Mouse (Mus musculus) intestine, embryonic 14.5 days (tissue): Measurements from ENCODE around the gene Fbln2. TPM values are rescaled to one million over a fixed set of nuclear protein-coding genes. Genes with fewer than 3 reads are reported as not detected.
A peak's percentile ranks its signal among the peaks of the same experiment; 100 is the strongest.

Source experiments
- ATAC-seq: fragments of 200-750 bp; cut with Nextera tagmentation; replicated peaks from 2 replicates; pipeline ENCODE4 v1.8.0; 2017; ENCODE audit warnings: low read depth, moderate number of reproducible peaks, moderate TSS enrichment, moderate library complexity; ENCODE audit not compliant: low FRiP score, low TSS enrichment
- DNase-seq: peaks from one replicate; pipeline ENCODE4 v3.0.0-alpha.2; 2018; ENCODE audit warnings: low spot score
- H3K27ac ChIP-seq: fragments of 300-500 bp; sonication (generic); 2 replicates; pipeline ENCODE4 v1.5.1; 2014; ENCODE audit warnings: low read depth, mild to moderate bottlenecking, control low read depth
- H3K27me3 ChIP-seq: fragments of 300-500 bp; sonication (generic); replicated peaks from 2 replicates; pipeline ENCODE4 v1.6.1; 2014; ENCODE audit warnings: low read length, control low read depth; ENCODE audit not compliant: control insufficient read depth, insufficient read depth
- H3K36me3 ChIP-seq: fragments of 300-500 bp; sonication (generic); 2 replicates; pipeline ENCODE4 v1.6.1; 2014; ENCODE audit warnings: low read length, control low read depth; ENCODE audit not compliant: control insufficient read depth, insufficient read depth
- H3K4me1 ChIP-seq: fragments of 300-500 bp; sonication (generic); replicated peaks from 2 replicates; pipeline ENCODE4 v1.6.1; 2014; ENCODE audit warnings: low read length, control low read depth, mixed read lengths; ENCODE audit not compliant: control insufficient read depth, insufficient read depth
- H3K4me2 ChIP-seq: fragments of 300-500 bp; sonication (generic); 2 replicates; pipeline ENCODE4 v1.6.1; 2014; ENCODE audit warnings: low read length
- H3K4me3 ChIP-seq: fragments of 300-500 bp; sonication (generic); 2 replicates; pipeline ENCODE4 v1.5.1; 2014; ENCODE audit warnings: low read depth, low read length, control low read depth, mixed read lengths
- H3K9ac ChIP-seq: fragments of 300-500 bp; sonication (generic); 2 replicates; pipeline ENCODE4 v1.6.1; 2014; ENCODE audit warnings: mild to moderate bottlenecking, low read length
- H3K9me3 ChIP-seq: fragments of 300-500 bp; sonication (generic); 2 replicates; pipeline ENCODE4 v1.6.1; 2016; ENCODE audit warnings: low read length, control low read depth; ENCODE audit not compliant: control insufficient read depth
- WGBS: fragments of 180-500 bp; shearing (Covaris S2); extraction: QIAGEN DNeasy Blood & Tissue Kit; methylation state at CpG from one replicate; pipeline ENCODE4 v1.1.7; 2014; 5-methylcytosine and 5-hydroxymethylcytosine counted together
- polyA plus RNA-seq: library from polyadenylated mRNA; unstranded; fragments of >200 nt; fragmentation: Nextera tagmentation; extraction: Ambion mirVana; gene quantifications from 2 replicates; pipeline ENCODE4 v1.2.1, GENCODE M21; 2014

Fbln2 gene
- polyA plus RNA-seq, 1 experiment from 2014 or later = 49.0 TPM

DNA sequence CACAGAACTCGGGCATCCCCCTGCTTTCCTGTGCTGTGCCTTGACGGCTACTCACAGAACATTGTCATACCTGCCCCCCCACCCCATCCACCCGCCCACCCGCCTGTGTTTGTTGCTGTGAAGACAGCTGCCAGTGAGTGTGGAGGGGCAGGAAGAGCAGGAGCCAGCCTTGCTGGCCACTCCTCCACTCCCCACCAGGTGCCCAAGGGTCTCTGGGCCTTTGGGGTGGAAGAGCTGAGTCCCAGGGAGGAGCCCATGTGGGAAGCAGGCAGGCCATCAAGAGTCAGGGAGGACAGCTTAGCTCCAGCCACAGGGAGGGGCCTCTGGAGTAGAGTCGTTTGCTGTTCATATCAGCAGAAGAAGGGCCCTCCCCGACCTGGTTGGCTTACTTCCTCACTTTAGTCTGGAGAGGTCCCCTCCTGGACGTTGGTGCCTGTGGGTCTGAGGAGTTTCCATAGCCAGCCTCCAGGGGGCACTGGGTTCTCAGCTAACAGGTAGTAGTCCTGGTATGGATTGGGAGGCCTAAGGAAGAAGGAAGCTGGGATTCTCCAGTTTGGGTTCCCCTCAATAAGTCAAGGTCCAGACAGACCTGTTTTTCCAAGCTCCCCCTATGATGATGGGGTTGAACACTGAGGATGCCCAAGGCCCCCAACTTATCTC, 38.9 kb upstream of the Fbln2 start:
- Histone ChIP-seq H3K4me3 (no peak overlapping the region), H3K9me3 (no peaks in the 10 kb centered on the region), H3K36me3 (peaks cover 6% of the 10 kb centered on the region; the same call in 1 of the 2 replicates), H3K27me3 (no peaks in the 10 kb centered on the region), H3K9ac (no peak overlapping the region), H3K4me1 (no peaks in the 10 kb centered on the region), H3K27ac (no peak overlapping the region), H3K4me2 (no peak overlapping the region)
- DNase-seq (peak; percentile 78), ATAC-seq (peak; percentile 28; the same call in 1 of the 2 replicates)
- 42% methylated on average over 7 of the region's 7 CpGs for WGBS

- Histone ChIP-seq H3K4me1 (no peaks in the 10 kb centered on the region), H3K9me3 (no peaks in the 10 kb centered on the region), H3K27me3 (no peaks in the 10 kb centered on the region), H3K9ac (no peak overlapping the region), H3K27ac (no peak overlapping the region), H3K4me3 (no peak overlapping the region), H3K4me2 (no peak overlapping the region), H3K36me3 (peaks cover 4% of the 10 kb centered on the region; the same call in 1 of the 2 replicates)
- DNase-seq (no peak), ATAC-seq (0 out of 2 replicates have a peak, but pooled peaks have one; percentile 32)
- 65% methylated on average over 3 of the region's 3 CpGs for WGBS
These were observed 38.0 kb upstream of the Fbln2 start for GRCm38 (mm10) chr6:91174211-91174610.

DNA sequence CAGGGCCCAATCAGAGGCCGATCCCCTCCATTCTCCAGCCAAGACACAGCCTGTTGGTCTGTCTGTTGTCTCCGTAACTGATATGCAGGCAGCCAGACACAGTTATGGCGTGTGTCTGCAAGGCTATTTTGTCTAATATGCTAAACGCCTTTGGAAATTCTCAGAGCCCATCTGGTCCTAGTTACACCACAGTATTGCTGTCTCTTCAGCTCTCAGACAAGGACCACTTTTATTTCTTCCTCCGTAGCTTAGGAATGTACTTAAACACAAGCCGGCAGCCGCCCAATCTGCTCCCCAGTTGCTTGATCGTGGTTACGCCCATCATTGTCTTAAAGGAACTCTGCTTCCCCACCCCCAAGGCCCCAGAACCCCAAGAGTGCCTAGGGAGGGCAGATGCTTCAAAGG, 31.5 kb upstream of the Fbln2 start:
- 0 out of 2 replicates have a peak, but pooled peaks have one; percentile 8 for ATAC-seq

GRCm38 (mm10) chr6:91181320-91181719, 30.9 kb upstream of the Fbln2 start:
- Histone ChIP-seq H3K4me3 (no peak overlapping the region), H3K9ac (no peak overlapping the region), H3K4me2 (no peak overlapping the region), H3K27ac (no peak overlapping the region), H3K27me3 (no peaks in the 10 kb centered on the region), H3K9me3 (no peaks in the 10 kb centered on the region), H3K4me1 (no peaks in the 10 kb centered on the region; the same call in 1 of the 2 replicates), H3K36me3 (no peaks in the 10 kb centered on the region)
- no peak for ATAC-seq
- no peak for DNase-seq
- 88% methylated on average over 2 of the region's 2 CpGs for WGBS

More for the DNA sequence above, 31.5 kb upstream of the Fbln2 start:
- Histone ChIP-seq H3K9ac (no peak overlapping the region), H3K27ac (no peak overlapping the region), H3K9me3 (no peaks in the 10 kb centered on the region), H3K4me3 (no peak overlapping the region), H3K36me3 (no peaks in the 10 kb centered on the region), H3K4me2 (no peak overlapping the region), H3K4me1 (no peaks in the 10 kb centered on the region; the same call in 1 of the 2 replicates), H3K27me3 (no peaks in the 10 kb centered on the region)
- WGBS = 60% methylated on average over 9 of the region's 9 CpGs
- DNase-seq = no peak

DNA sequence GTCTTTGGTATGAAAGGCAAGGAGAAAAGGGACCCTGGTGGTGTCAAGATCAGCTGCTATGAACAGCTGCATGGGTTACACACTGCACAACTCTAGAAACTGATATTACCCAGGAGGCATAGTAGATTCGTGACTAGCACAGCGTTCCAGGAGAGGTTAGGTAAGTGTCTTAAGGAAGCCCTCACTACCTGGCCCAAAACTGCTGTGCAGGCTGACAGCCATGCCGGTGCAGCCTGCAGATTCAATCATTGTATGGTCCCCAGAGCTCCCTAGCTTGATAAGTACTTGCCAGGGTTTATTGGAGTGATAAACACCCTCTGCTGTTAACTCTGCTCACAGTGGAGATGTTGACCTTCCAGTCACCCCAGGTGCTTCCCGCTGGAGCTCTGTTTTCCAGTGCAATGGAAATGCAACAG, 30.2 kb upstream of the Fbln2 start:
- 44% methylated on average over 4 of the region's 4 CpGs for WGBS
- Histone ChIP-seq H3K9ac (no peak overlapping the region), H3K4me2 (no peak overlapping the region), H3K9me3 (no peaks in the 10 kb centered on the region), H3K27me3 (no peaks in the 10 kb centered on the region), H3K27ac (no peak overlapping the region), H3K4me3 (no peak overlapping the region), H3K4me1 (no peaks in the 10 kb centered on the region; the same call in 1 of the 2 replicates), H3K36me3 (no peaks in the 10 kb centered on the region)
- ATAC-seq (no peak), DNase-seq (no peak)

GRCm38 (mm10) chr6:91183041-91183440, 29.2 kb upstream of the Fbln2 start:
- Histone ChIP-seq H3K27ac (no peak overlapping the region), H3K4me1 (no peaks in the 10 kb centered on the region; the same call in 1 of the 2 replicates), H3K9ac (no peak overlapping the region), H3K9me3 (no peaks in the 10 kb centered on the region), H3K27me3 (no peaks in the 10 kb centered on the region), H3K4me2 (no peak overlapping the region), H3K36me3 (no peaks in the 10 kb centered on the region), H3K4me3 (no peak overlapping the region)
- DNase-seq (no peak), ATAC-seq (no peak)
- 39% methylated on average over 1 of the region's 1 CpGs for WGBS

- DNase-seq (no peak), ATAC-seq (no peak)
These were observed 28.3 kb upstream of the Fbln2 start for GRCm38 (mm10) chr6:91183980-91184379.

DNA sequence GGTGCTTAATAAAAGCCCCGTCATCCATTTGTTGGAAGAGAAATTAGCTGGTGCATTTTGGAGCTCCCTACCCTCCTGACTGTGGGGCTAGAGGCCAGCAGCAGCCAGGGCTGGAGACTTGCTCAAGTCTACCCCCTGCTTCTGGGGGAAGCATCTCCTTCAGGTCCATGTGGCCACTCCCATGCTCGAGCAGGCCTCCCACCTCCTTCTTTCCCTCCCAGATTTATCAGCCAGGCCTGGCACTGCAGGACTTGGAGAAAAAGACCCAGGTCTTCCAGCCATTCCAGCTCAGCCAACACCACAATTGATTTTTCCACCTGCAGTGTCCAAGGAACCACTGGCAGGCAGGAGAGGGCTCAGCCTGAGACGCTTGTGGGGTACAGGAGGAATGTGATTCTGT, 27.5 kb upstream of the Fbln2 start:
- H3K36me3 ChIP-seq = no peaks in the 10 kb centered on the region
- ATAC-seq (no peak), DNase-seq (no peak)
- H3K4me1 ChIP-seq = no peaks in the 10 kb centered on the region; the same call in 1 of the 2 replicates
- H3K27ac ChIP-seq = no peak overlapping the region
- H3K9ac ChIP-seq = no peak overlapping the region
- no peak overlapping the region for H3K4me2 ChIP-seq
- H3K9me3 ChIP-seq = no peaks in the 10 kb centered on the region
- 66% methylated on average over 3 of the region's 3 CpGs for WGBS
- no peaks in the 10 kb centered on the region for H3K27me3 ChIP-seq
- H3K4me3 ChIP-seq = no peak overlapping the region

More at GRCm38 (mm10) chr6:91183980-91184379, 28.3 kb upstream of the Fbln2 start:
- Histone ChIP-seq H3K4me1 (no peaks in the 10 kb centered on the region; the same call in 1 of the 2 replicates), H3K27me3 (no peaks in the 10 kb centered on the region), H3K9me3 (no peaks in the 10 kb centered on the region), H3K4me2 (no peak overlapping the region), H3K9ac (no peak overlapping the region), H3K27ac (no peak overlapping the region), H3K36me3 (no peaks in the 10 kb centered on the region), H3K4me3 (no peak overlapping the region)
- WGBS = 67% methylated on average over 2 of the region's 2 CpGs

DNA sequence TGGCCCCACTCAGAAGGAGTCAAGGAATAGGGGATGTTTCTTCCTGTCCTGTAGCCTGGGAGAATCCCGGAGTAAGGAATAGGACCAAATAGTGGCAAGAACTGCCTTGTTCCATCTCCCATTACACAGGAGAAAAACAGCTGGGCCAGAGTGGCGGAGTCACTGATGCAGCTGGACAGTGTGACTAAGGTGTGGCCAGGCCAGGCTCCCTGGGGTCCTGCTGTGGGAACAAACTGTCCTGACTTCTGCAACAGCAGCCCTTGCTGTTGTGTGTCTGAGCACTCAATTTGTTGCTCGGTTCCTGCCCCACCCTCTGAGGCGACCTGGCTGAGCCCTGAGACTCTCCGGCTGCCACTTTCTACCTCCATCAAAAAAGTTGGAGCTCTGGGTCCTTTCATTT, 26.8 kb upstream of the Fbln2 start:
- Histone ChIP-seq H3K27ac (no peak overlapping the region), H3K4me2 (no peak overlapping the region), H3K9me3 (no peaks in the 10 kb centered on the region), H3K36me3 (no peaks in the 10 kb centered on the region), H3K4me1 (no peaks in the 10 kb centered on the region; the same call in 1 of the 2 replicates), H3K9ac (no peak overlapping the region), H3K27me3 (no peaks in the 10 kb centered on the region), H3K4me3 (no peak overlapping the region)
- ATAC-seq (no peak), DNase-seq (no peak)
- WGBS = 73% methylated on average over 5 of the region's 5 CpGs
